Mouse (Mus musculus) stomach, embryonic 14.5 days (tissue): ENCODE measurements around the gene Nxn. TPM values are rescaled to one million over a fixed set of nuclear protein-coding genes. Genes with fewer than 3 reads are reported as not detected.

ENCODE experiments used
- ATAC-seq: fragments of 200-750 bp; cut with Nextera tagmentation; 2 replicates; pipeline ENCODE4 v1.8.0; 2017; ENCODE audit warnings: low read depth, moderate TSS enrichment; ENCODE audit not compliant: insufficient number of reproducible peaks, insufficient read depth, low FRiP score
- H3K27ac ChIP-seq: fragments of 300-500 bp; sonication (generic); 2 replicates; pipeline ENCODE4 v1.5.1; 2014; ENCODE audit warnings: mild to moderate bottlenecking, low read length, moderate library complexity, mixed read lengths
- H3K27me3 ChIP-seq: fragments of 300-500 bp; sonication (generic); 2 replicates; pipeline ENCODE4 v1.6.1; 2014; ENCODE audit warnings: low read length, control low read depth, mixed read lengths; ENCODE audit not compliant: control insufficient read depth, insufficient read depth
- H3K36me3 ChIP-seq: fragments of 300-500 bp; sonication (generic); 2 replicates; pipeline ENCODE4 v1.6.1; 2014; ENCODE audit warnings: mild to moderate bottlenecking, control low read depth, low read length, moderate library complexity, mixed read lengths; ENCODE audit not compliant: control insufficient read depth, insufficient read depth
- H3K4me1 ChIP-seq: fragments of 300-500 bp; sonication (generic); 2 replicates; pipeline ENCODE4 v1.6.1; 2014; ENCODE audit warnings: low read length, control low read depth, mixed read lengths; ENCODE audit not compliant: control insufficient read depth, insufficient read depth
- H3K4me2 ChIP-seq: fragments of 300-500 bp; sonication (generic); replicated peaks from 2 replicates; pipeline ENCODE4 v1.6.1; 2014; ENCODE audit warnings: low read depth, low read length, control low read depth
- H3K4me3 ChIP-seq: fragments of 300-500 bp; sonication (generic); 2 replicates; pipeline ENCODE4 v1.5.1; 2014; ENCODE audit warnings: low read depth, low read length, control low read depth
- H3K9ac ChIP-seq: fragments of 300-500 bp; sonication (generic); replicated peaks from 2 replicates; pipeline ENCODE4 v1.6.1; 2014; ENCODE audit warnings: low read depth, mild to moderate bottlenecking, control low read depth, low read length, moderate library complexity, mixed read lengths
- H3K9me3 ChIP-seq: fragments of 300-500 bp; sonication (generic); 2 replicates; pipeline ENCODE4 v1.6.1; 2016; ENCODE audit warnings: low read depth, low read length, control low read depth; ENCODE audit not compliant: control insufficient read depth
- WGBS: fragments of 180-500 bp; shearing (Covaris S2); extraction: QIAGEN DNeasy Blood & Tissue Kit; methylation state at CpG from one replicate; pipeline ENCODE4 v1.1.7; 2014; 5-methylcytosine and 5-hydroxymethylcytosine counted together
- polyA plus RNA-seq: library from polyadenylated mRNA; unstranded; fragments of >200 nt; fragmentation: Nextera tagmentation; extraction: Ambion mirVana; gene quantifications from 2 replicates; pipeline ENCODE4 v1.2.1, GENCODE M21; 2014

Nxn gene
- polyA plus RNA-seq, 1 experiment from 2014 or later: 50.4 TPM

- no peak for ATAC-seq
- Histone ChIP-seq H3K36me3 (peaks cover 18% of the 10 kb centered on the region), H3K4me2 (no peak overlapping the region), H3K27ac (no peak overlapping the region), H3K4me1 (0 out of 2 replicates have a peak, but pooled peaks cover 2% of the 10 kb centered on the region), H3K9me3 (no peaks in the 10 kb centered on the region), H3K4me3 (no peak overlapping the region), H3K9ac (no peak overlapping the region), H3K27me3 (no peaks in the 10 kb centered on the region)
- WGBS: 73% methylated on average over 12 of the region's 12 CpGs
These were observed 11.9 kb upstream of the Nxn start for GRCm38 (mm10) chr11:76410826-76411225.

- peak within 1 kb of the TSS; percentile 96 for H3K9ac ChIP-seq
- peak within 1 kb of the TSS; percentile 75 for H3K4me2 ChIP-seq
- no peaks in the 10 kb centered on the region for H3K4me1 ChIP-seq
- no peaks in the 10 kb centered on the region; the same call in 1 of the 2 replicates for H3K36me3 ChIP-seq
- WGBS: under 1% methylated on average over 46 of the region's 46 CpGs
- peak within 1 kb of the TSS; percentile 95 for H3K4me3 ChIP-seq
- peak within 1 kb of the TSS; percentile 79 for H3K27ac ChIP-seq
- H3K27me3 ChIP-seq: no peaks in the 10 kb centered on the region
- ATAC-seq: peak; percentile 93
- no peaks in the 10 kb centered on the region for H3K9me3 ChIP-seq
These were observed 8.0 kb upstream of the Nxn start, which contains the start of gene Timm22 for GRCm38 (mm10) chr11:76406702-76407583. Gene Timm22, plus strand, starts transcription at chr11:76406952.

GRCm38 (mm10) chr11:76405626-76406264, 6.8 kb upstream of the Nxn start:
- WGBS: 80% methylated on average over 5 of the region's 5 CpGs

GRCm38 (mm10) chr11:76405113-76405512, 6.2 kb upstream of the Nxn start:
- H3K27ac ChIP-seq: no peak overlapping the region
- no peak overlapping the region for H3K4me3 ChIP-seq
- H3K9me3 ChIP-seq: no peaks in the 10 kb centered on the region
- H3K9ac ChIP-seq: no peak overlapping the region
- H3K4me2 ChIP-seq: no peak overlapping the region
- no peaks in the 10 kb centered on the region for H3K4me1 ChIP-seq
- ATAC-seq: no peak
- 67% methylated on average over 4 of the region's 4 CpGs for WGBS
- no peaks in the 10 kb centered on the region for H3K27me3 ChIP-seq
- H3K36me3 ChIP-seq: no peaks in the 10 kb centered on the region

More at GRCm38 (mm10) chr11:76405626-76406264, 6.8 kb upstream of the Nxn start:
- Histone ChIP-seq H3K9ac (no peak overlapping the region), H3K36me3 (no peaks in the 10 kb centered on the region), H3K4me2 (no peak overlapping the region), H3K27ac (no peak overlapping the region), H3K9me3 (no peaks in the 10 kb centered on the region), H3K4me1 (no peaks in the 10 kb centered on the region), H3K27me3 (no peaks in the 10 kb centered on the region), H3K4me3 (no peak overlapping the region)
- ATAC-seq: no peak

GRCm38 (mm10) chr11:76401398-76401797, 2.5 kb upstream of the Nxn start:
- no peaks in the 10 kb centered on the region for H3K27me3 ChIP-seq
- no peak for ATAC-seq
- H3K4me2 ChIP-seq: no peak overlapping the region
- H3K4me3 ChIP-seq: no peak overlapping the region
- no peaks in the 10 kb centered on the region for H3K9me3 ChIP-seq
- no peaks in the 10 kb centered on the region for H3K36me3 ChIP-seq
- H3K27ac ChIP-seq: no peak overlapping the region
- H3K9ac ChIP-seq: no peak overlapping the region
- H3K4me1 ChIP-seq: 0 out of 2 replicates have a peak, but pooled peaks cover 4% of the 10 kb centered on the region
- WGBS: 65% methylated on average over 10 of the region's 10 CpGs

- 9% methylated on average over 11 of the region's 11 CpGs for WGBS
These were observed 819 bp upstream of the Nxn start for GRCm38 (mm10) chr11:76399587-76400330.

GRCm38 (mm10) chr11:76398312-76398797, 585 bp downstream of the Nxn start:
- Histone ChIP-seq H3K9me3 (no peaks in the 10 kb centered on the region), H3K36me3 (no peaks in the 10 kb centered on the region), H3K4me1 (0 out of 2 replicates have a peak, but pooled peaks cover 4% of the 10 kb centered on the region), H3K27ac (peak overlapping the region; percentile 91), H3K4me3 (peak overlapping the region; percentile 93), H3K4me2 (peak overlapping the region; percentile 83), H3K9ac (peak overlapping the region; percentile 86), H3K27me3 (no peaks in the 10 kb centered on the region)
- under 1% methylated on average over 33 of the region's 33 CpGs for WGBS
- peak; percentile 7; the same call in 1 of the 2 replicates for ATAC-seq

More at GRCm38 (mm10) chr11:76399587-76400330, 819 bp upstream of the Nxn start:
- Histone ChIP-seq H3K27ac (peak overlapping the region; percentile 91), H3K9ac (peak overlapping the region; percentile 86; the same call in 1 of the 2 replicates), H3K9me3 (no peaks in the 10 kb centered on the region), H3K36me3 (no peaks in the 10 kb centered on the region), H3K4me2 (peak overlapping the region; percentile 83), H3K27me3 (no peaks in the 10 kb centered on the region), H3K4me1 (0 out of 2 replicates have a peak, but pooled peaks cover 4% of the 10 kb centered on the region), H3K4me3 (peak overlapping the region; percentile 93)
- peak; percentile 35; the same call in 1 of the 2 replicates for ATAC-seq
